Mouse (Mus musculus) ES-Bruce4 (cell line): ENCODE results near the gene Wdfy3.

Experiments used
- CTCF ChIP-seq: IDR thresholded peaks from one replicate; pipeline ENCODE4 v1.8.1; 2011; ENCODE audit warnings: low read depth, low read length
- EP300 ChIP-seq: IDR thresholded peaks from 2 replicates; pipeline ENCODE4 v1.6.1; 2011; ENCODE audit warnings: low read depth, low read length; ENCODE audit not compliant: insufficient read depth
- POLR2A ChIP-seq: IDR thresholded peaks from one replicate; pipeline ENCODE4 v1.8.1; 2011; ENCODE audit warnings: low read length; ENCODE audit not compliant: insufficient read depth

GRCm38 (mm10) chr5:101879914-101880313, 189.8 kb downstream of the Wdfy3 start:
- no peak for TF ChIP-seq POLR2A
- TF ChIP-seq CTCF, result no peak
- no peak for TF ChIP-seq EP300
